Mouse (Mus musculus) MEL (cell line): ENCODE measurements at regions not wholly inside any gene's neighbourhood (a gene's known extent, or its start where the extent isn't known, plus 50 kb on each side); places are given as distances from the start of the nearest gene placed in this dataset.

Source experiments
- CHD1 ChIP-seq: IDR thresholded peaks from 2 replicates; pipeline ENCODE4 v1.6.1; 2012; ENCODE audit warnings: low read depth, mild to moderate bottlenecking, inconsistent platforms, low read length, improper control_type of control experiment
- CTCF ChIP-seq, 3 experiments: IDR thresholded peaks in 2 of 3; conservative IDR thresholded peaks in 1 of 3; 2 replicates each; pipeline ENCODE4 v1.5.1; 2011 to 2012; ENCODE audit warnings: low read length in 3 of 3, low read depth in 2 of 3, mild to moderate bottlenecking in 2 of 3, improper control_type of control experiment in 1 of 3, inconsistent platforms in 1 of 3, mixed read lengths in 1 of 3, moderate library complexity in 1 of 3; ENCODE audit not compliant: control insufficient read depth in 1 of 3, insufficient read depth in 1 of 3, poor library complexity in 1 of 3, severe bottlenecking in 1 of 3
- EP300 ChIP-seq, 2 experiments: IDR thresholded peaks; 2 replicates each; pipeline ENCODE4 v1.6.1; 2011; ENCODE audit warnings: improper control_type of control experiment in 2 of 2, low read length in 2 of 2, low read depth in 1 of 2, mild to moderate bottlenecking in 1 of 2
- MYC ChIP-seq: IDR thresholded peaks from 2 replicates; pipeline ENCODE4 v1.6.1; 2011; ENCODE audit warnings: low read depth, mild to moderate bottlenecking, low read length, improper control_type of control experiment, moderate library complexity
- POLR2A ChIP-seq, 2 experiments: IDR thresholded peaks; 2 replicates each; pipeline ENCODE4 v1.6.1; 2011 to 2012; ENCODE audit warnings: low read length in 2 of 2, mild to moderate bottlenecking in 2 of 2, control low read depth in 1 of 2, improper control_type of control experiment in 1 of 2, low read depth in 1 of 2, moderate library complexity in 1 of 2; ENCODE audit not compliant: control insufficient read depth in 1 of 2, insufficient read depth in 1 of 2, poor library complexity in 1 of 2
- RAD21 ChIP-seq: IDR thresholded peaks from 2 replicates; pipeline ENCODE4 v1.6.1; 2011; ENCODE audit warnings: mild to moderate bottlenecking, low read depth, low read length, improper control_type of control experiment
- ZNF384 ChIP-seq: IDR thresholded peaks from 2 replicates; pipeline ENCODE4 v1.6.1; 2012; ENCODE audit warnings: low read depth, mild to moderate bottlenecking, inconsistent platforms, low read length, improper control_type of control experiment

- TF ChIP-seq ZNF384 (no peak), CTCF (IDR thresholded peaks at IDR 0.05 in 2 of 3, conservative IDR thresholded peaks at IDR 0.05 in 1 of 3; ENCODE audit: control insufficient read depth in 1 of 3, insufficient read depth in 1 of 3, low read depth in 2 of 3, low read length in 3 of 3, poor library complexity in 1 of 3, severe bottlenecking in 1 of 3) (no peak), MYC (no peak), RAD21 (no peak), CHD1 (no peak), EP300 (IDR thresholded peaks at IDR 0.05; ENCODE audit: low read depth in 1 of 2, low read length in 2 of 2) (no peak), POLR2A (IDR thresholded peaks at IDR 0.05; ENCODE audit: control insufficient read depth in 1 of 2, insufficient read depth in 1 of 2, low read depth in 1 of 2, low read length in 2 of 2, poor library complexity in 1 of 2) (no peak)
Measured at GRCm38 (mm10) chr11:17750345-17750744, 203.3 kb downstream of the Etaa1 start.
